In genomic region chr12:54985257-54986051, GRCm38 (mm10) we compare ENCODE assay signal across 9 mouse cellular contexts. TPM values are rescaled to one million over a fixed set of nuclear protein-coding genes. Genes with fewer than 3 reads are reported as not detected.
DNase-seq lines count a peak whose midpoint lies in the region; ATAC-seq lines count a peak whose summit lies in the region.
"Had no signal": no experiment of that assay in that cellular context is flagged by ENCODE, and none has a peak within 500 bp of the region (broad histone marks: within the 10 kb centered on the region; RNA-seq: fewer than 3 reads in every experiment).

No protein-coding gene starts in this region.

- peak overlapping the region; percentile 91 for H3K4me3 ChIP-seq in forebrain, embryonic 14.5 days (ENCODE audit: low read depth, low read length)

- no peaks in the 10 kb centered on the region for H3K27me3 ChIP-seq in forebrain, embryonic 14.5 days (replicated peaks; ENCODE audit: control insufficient read depth, insufficient read depth, low read length)

- intact Hi-C loops in heart, postnatal 25 days (cut with DNase I) = loop anchor here (5.0 to 10.0 kb wide), 3 partner anchors 121 to 317 kb away; partner anchors contain the start of genes Cfl2 and Ppp2r3c

- peaks cover 2% of the 10 kb centered on the region; the same call in 1 of the 2 replicates for H3K4me1 ChIP-seq in forebrain, embryonic 14.5 days (ENCODE audit: control insufficient read depth, insufficient read depth, low read length)

- peak overlapping the region; percentile 82 for H3K4me2 ChIP-seq in forebrain, embryonic 14.5 days (ENCODE audit: low read length)

- peak; percentile 70 for ATAC-seq in forebrain, embryonic 14.5 days

- DNase-seq in ES-CJ7 (ENCODE audit: low read depth, low spot score) = peak; percentile 31
- peak; percentile 52 for DNase-seq in c-Kit-positive CD71-positive TER-119-positive erythroid progenitor cells, embryonic 14.5 days (ENCODE audit: low spot score)
- peak; percentile 63 for DNase-seq in forebrain, embryonic 14.5 days (ENCODE audit: low spot score)
- peak; percentile 19 for DNase-seq in heart, postnatal 25 days (ENCODE audit: low spot score)
- peak; percentile 11 for DNase-seq in layer of hippocampus, adult 9-11 months
- peak; percentile 50 for DNase-seq in lung, postnatal 36 days
- DNase-seq in retina, postnatal 1 day = peak; percentile 73
- peak; percentile 24 to 80 for DNase-seq in urinary bladder, adult 18-20 months (ENCODE audit: low spot score in 2 of 2)

- H3K27ac ChIP-seq in forebrain, embryonic 14.5 days (ENCODE audit: low read depth, low read length) = peak overlapping the region; percentile 86

- H3K9ac ChIP-seq in forebrain, embryonic 14.5 days (ENCODE audit: low read length) = peak overlapping the region; percentile 84

- no peaks in the 10 kb centered on the region for H3K36me3 ChIP-seq in forebrain, embryonic 14.5 days (ENCODE audit: control insufficient read depth, insufficient read depth, low read length)

- H3K9me3 ChIP-seq in forebrain, embryonic 14.5 days (replicated peaks; ENCODE audit: control insufficient read depth, low read length) = no peaks in the 10 kb centered on the region

- WGBS in forebrain, embryonic 14.5 days = under 1% methylated on average over 86 of the region's 117 CpGs

RNA-seq across cellular contexts. Expression of gene Gm20403, which starts 0.9 kb away (rescaled TPM):
- polyA plus RNA-seq in forebrain, embryonic 14.5 days (2014; fragmentation: Nextera tagmentation; extraction: Ambion mirVana) = not detected in 2 replicates
- not detected for total RNA-seq in heart, postnatal 25 days (2021)
- total RNA-seq: hematopoietic stem cell, adult 5-6 weeks had no signal

RNA-seq across cellular contexts. Expression of gene Baz1a, which starts 28.7 kb away (rescaled TPM):
- polyA plus RNA-seq in forebrain, embryonic 14.5 days (2014; fragmentation: Nextera tagmentation; extraction: Ambion mirVana) = 13.6 and 14.4 TPM in 2 replicates
- 1 to 10 TPM; 6.8 to 8.6 TPM for total RNA-seq in heart, postnatal 25 days (2021)

Comparison
In these comparisons a context has a peak if more than half of its experiments do, and no peak if none do; other contexts are left out.
1. Peak in every context shown above with its lines: DNase-seq, ATAC-seq, H3K4me3 ChIP-seq and H3K27ac ChIP-seq.
2. DNase-seq: peak in every context shown above with its lines; median percentile 73 in retina, postnatal 1 day; 63 in forebrain, embryonic 14.5 days; 52 in c-Kit-positive CD71-positive TER-119-positive erythroid progenitor cells, embryonic 14.5 days; 52 in urinary bladder, adult 18-20 months; 50 in lung, postnatal 36 days; 31 in ES-CJ7; 19 in heart, postnatal 25 days; 11 in layer of hippocampus, adult 9-11 months.